Mouse (Mus musculus) right cerebral cortex, adult 2 months (tissue): Measurements from ENCODE around the gene Pard6b.
"Not testable (repeated sequence)": the region's sequence is repeated elsewhere in the genome, so short reads cannot be mapped to it uniquely, and the experiment has no call there.

Experiments used
- DNase-seq, 2 experiments: peaks; one replicate each; pipeline ENCODE4 v3.0.0; 2021 to 2022; ENCODE audit warnings: low spot score in 2 of 2

Gene Pard6b

GRCm38 (mm10) chr2:168080431-168081246 lies at the start of gene Pard6b:
Gene Pard6b (plus strand): TSS chr2:168081004.
- DNase-seq = peak; percentile 95 to 96

GRCm38 (mm10) chr2:168031842-168032241 lies 49.0 kb upstream of the Pard6b start:
- no peak for DNase-seq

GRCm38 (mm10) chr2:168033905-168034304 lies 46.9 kb upstream of the Pard6b start:
- no peak for DNase-seq

- DNase-seq = no peak
These were observed 44.9 kb upstream of the Pard6b start for GRCm38 (mm10) chr2:168035907-168036306.

GRCm38 (mm10) chr2:168037063-168037462 lies 43.7 kb upstream of the Pard6b start:
- no peak for DNase-seq

- DNase-seq = no peak
These were observed 40.1 kb upstream of the Pard6b start for GRCm38 (mm10) chr2:168040751-168041150.

- no peak for DNase-seq
These were observed 38.8 kb upstream of the Pard6b start for GRCm38 (mm10) chr2:168042019-168042418.

- DNase-seq = no peak
These were observed 36.0 kb upstream of the Pard6b start for GRCm38 (mm10) chr2:168044681-168045287.

- DNase-seq = no peak
These were observed 35.4 kb upstream of the Pard6b start for GRCm38 (mm10) chr2:168045357-168045756.

GRCm38 (mm10) chr2:168045771-168046170 lies 35.0 kb upstream of the Pard6b start:
- no peak for DNase-seq

- DNase-seq = no peak
These were observed 34.3 kb upstream of the Pard6b start for GRCm38 (mm10) chr2:168046467-168046866.

GRCm38 (mm10) chr2:168049002-168049635 lies 31.7 kb upstream of the Pard6b start:
- no peak for DNase-seq

- DNase-seq = no peak
These were observed 30.5 kb upstream of the Pard6b start for GRCm38 (mm10) chr2:168050000-168050942.

- no peak for DNase-seq
These were observed 28.6 kb upstream of the Pard6b start for GRCm38 (mm10) chr2:168052156-168052555.

- DNase-seq = no peak
These were observed 28.1 kb upstream of the Pard6b start for GRCm38 (mm10) chr2:168052689-168053088.

GRCm38 (mm10) chr2:168054142-168054541 lies 26.7 kb upstream of the Pard6b start:
- no peak for DNase-seq

GRCm38 (mm10) chr2:168055910-168056665 lies 24.7 kb upstream of the Pard6b start:
- no peak for DNase-seq

GRCm38 (mm10) chr2:168056666-168056933 lies 24.2 kb upstream of the Pard6b start:
- DNase-seq = no peak

- not testable (repeated sequence) for DNase-seq
These were observed 22.9 kb upstream of the Pard6b start for GRCm38 (mm10) chr2:168057876-168058275.

- no peak for DNase-seq
These were observed 22.2 kb upstream of the Pard6b start for GRCm38 (mm10) chr2:168058488-168059199.
